Mouse (Mus musculus) erythroblast, embryonic 14.5 days (primary cell): ENCODE measurements around the gene Gm17622. TPM values are rescaled to one million over a fixed set of nuclear protein-coding genes. Genes with fewer than 3 reads are reported as not detected.

Experiments used
- H3K27me3 ChIP-seq: 2 replicates; pipeline ENCODE4 v1.6.1; 2012; ENCODE audit warnings: inconsistent platforms; ENCODE audit not compliant: control insufficient read depth
- H3K36me3 ChIP-seq: 2 replicates; pipeline ENCODE4 v1.6.1; 2012; ENCODE audit warnings: mild to moderate bottlenecking, inconsistent platforms; ENCODE audit not compliant: control insufficient read depth
- H3K4me1 ChIP-seq: 2 replicates; pipeline ENCODE4 v1.6.1; 2012; ENCODE audit warnings: inconsistent platforms; ENCODE audit not compliant: control insufficient read depth
- H3K4me3 ChIP-seq: replicated peaks from 2 replicates; pipeline ENCODE3; 2012; ENCODE audit warnings: moderate library complexity, mild to moderate bottlenecking, inconsistent platforms
- H3K9me3 ChIP-seq: 2 replicates; pipeline ENCODE4 v1.6.1; 2012; ENCODE audit warnings: low read length, inconsistent platforms, mixed read lengths; ENCODE audit not compliant: control insufficient read depth
- GATA1 ChIP-seq: IDR thresholded peaks from 2 replicates; pipeline ENCODE4 v1.6.1; 2012; ENCODE audit warnings: low read length, inconsistent platforms, mixed read lengths
- TAL1 ChIP-seq: IDR thresholded peaks from 3 replicates; pipeline ENCODE4 v1.6.1; 2012; ENCODE audit warnings: low read length, inconsistent platforms, mixed read lengths
- polyA plus RNA-seq: library from polyadenylated mRNA; stranded (reverse); fragments of >175 nt; gene quantifications from 2 replicates; pipeline ENCODE4 v1.2.3, GENCODE M21; 2012

Gm17622 gene
- not detected in 2 replicates for polyA plus RNA-seq

DNA sequence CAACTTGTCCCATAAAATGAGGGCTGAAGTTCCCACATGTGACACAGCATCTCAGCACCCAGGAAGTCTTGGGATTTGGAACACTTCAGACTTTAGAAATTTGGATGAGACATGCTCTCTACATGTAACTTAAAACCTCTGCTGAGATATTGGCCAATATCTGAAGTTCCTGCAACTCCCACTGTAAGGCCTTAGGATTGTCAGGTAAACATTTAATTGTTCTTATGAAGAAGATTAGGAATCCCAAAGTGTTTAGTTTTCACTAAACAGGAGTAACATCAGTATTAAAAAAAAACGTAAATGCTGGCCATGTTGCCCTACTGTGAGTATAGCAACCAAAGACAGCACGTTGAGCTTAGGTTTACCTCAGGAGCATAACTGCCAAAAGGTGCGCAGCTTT is at the start of gene Gm17622:
TSS of gene Gm17622 (plus strand) at position 301 of the 400 bp plus-strand sequence.
- H3K9me3 ChIP-seq: no peaks in the 10 kb centered on the region
- TF ChIP-seq TAL1 (no peak), GATA1 (no peak)
- no peak within 1 kb of the TSS for H3K4me3 ChIP-seq
- no peaks in the 10 kb centered on the region for H3K27me3 ChIP-seq
- H3K4me1 ChIP-seq: no peaks in the 10 kb centered on the region
- H3K36me3 ChIP-seq: peaks cover 45% of the 10 kb centered on the region

DNA sequence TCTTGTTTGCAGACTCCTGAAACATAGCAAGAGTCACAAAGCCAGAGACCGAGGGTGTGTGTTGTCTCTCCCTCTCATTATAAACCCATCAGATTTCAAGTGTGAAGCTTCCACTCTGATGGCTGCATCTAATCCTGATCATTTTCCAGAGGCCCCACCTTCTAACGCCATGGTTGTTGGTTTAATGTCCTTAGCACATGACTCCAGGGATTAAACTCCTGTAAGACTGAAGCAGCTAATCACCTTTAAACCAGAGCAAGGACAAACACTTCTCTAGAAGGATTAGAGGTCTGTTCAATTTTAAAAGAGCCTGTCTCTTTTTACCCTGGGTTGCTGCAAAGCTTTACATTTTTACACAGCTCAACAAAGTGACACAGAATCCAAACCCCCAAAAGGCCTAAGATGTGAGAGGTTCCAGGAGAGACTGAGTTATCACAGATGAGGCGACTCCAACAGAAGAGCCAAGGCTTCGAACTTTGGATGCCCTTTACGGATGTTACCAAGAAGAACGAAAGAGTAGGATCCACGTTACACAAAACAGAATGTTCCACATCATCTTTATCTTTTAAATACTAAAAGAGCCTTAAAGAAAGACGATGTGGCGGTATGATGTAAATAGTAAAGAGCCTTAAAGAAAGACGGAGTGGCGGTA is 40.2 kb upstream of the Gm17622 start:
- Histone ChIP-seq H3K4me3 (no peak overlapping the region), H3K9me3 (no peaks in the 10 kb centered on the region), H3K27me3 (no peaks in the 10 kb centered on the region), H3K4me1 (no peaks in the 10 kb centered on the region), H3K36me3 (no peaks in the 10 kb centered on the region)
- TF ChIP-seq GATA1 (no peak), TAL1 (no peak)

DNA sequence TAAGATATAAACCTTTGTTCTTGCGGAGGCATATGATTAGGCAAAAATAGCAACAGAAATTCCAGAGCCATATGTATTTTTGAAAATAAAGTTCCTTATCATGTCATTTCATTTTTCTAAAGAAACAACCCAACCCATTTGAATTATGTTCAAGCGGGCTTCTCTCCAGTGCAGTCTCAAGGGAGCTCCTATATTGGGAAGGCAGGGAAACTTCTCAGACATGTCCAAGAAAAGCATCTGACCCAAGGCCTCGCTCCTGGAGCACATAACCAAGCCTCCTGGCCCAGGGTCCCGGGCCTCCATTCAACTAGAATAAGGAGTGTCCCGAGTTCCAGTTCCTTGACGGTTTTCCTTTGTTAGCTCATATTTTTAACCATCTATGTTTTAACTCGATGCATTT is 39.7 kb upstream of the Gm17622 start:
- Histone ChIP-seq H3K27me3 (no peaks in the 10 kb centered on the region), H3K4me1 (no peaks in the 10 kb centered on the region), H3K36me3 (no peaks in the 10 kb centered on the region), H3K9me3 (no peaks in the 10 kb centered on the region), H3K4me3 (no peak overlapping the region)
- no peak for TF ChIP-seq GATA1
- TF ChIP-seq TAL1: no peak

DNA sequence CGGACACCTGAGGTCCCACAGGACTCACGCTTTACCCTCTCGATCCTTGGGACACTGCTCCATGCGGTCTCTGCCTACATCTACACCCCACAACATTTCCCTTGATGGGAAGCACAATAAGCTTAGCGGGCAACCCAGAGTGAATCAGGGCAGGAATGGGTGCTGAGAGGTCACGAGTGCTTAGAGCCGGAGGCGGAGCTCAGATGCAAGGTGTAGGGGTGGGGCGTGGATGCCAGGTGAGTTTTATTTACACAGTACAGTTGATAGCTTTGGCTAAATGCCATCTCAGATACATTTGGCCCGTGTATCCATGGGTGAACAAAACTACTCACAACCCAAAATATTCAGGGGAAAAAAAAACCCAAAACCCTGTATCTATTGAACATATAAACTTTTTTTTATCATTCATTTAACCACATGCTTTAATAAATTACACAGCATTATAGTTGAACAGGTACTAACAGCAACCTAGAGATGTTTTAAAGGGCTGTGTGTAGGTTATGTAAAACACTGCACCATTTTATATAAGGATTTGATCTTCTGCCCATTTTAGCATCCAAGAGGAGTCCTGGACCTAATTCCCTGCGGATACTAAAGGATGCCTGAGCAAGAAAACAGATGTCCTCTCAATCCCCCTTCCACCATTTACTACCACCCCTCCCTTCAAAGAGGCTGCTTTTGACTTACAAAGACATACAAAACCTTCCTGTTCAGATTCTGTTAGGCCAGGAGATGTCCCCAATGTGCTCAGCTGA is 39.0 kb upstream of the Gm17622 start:
- no peak for TF ChIP-seq TAL1
- no peak for TF ChIP-seq GATA1
- Histone ChIP-seq H3K4me3 (no peak overlapping the region), H3K9me3 (no peaks in the 10 kb centered on the region), H3K36me3 (no peaks in the 10 kb centered on the region), H3K4me1 (no peaks in the 10 kb centered on the region), H3K27me3 (no peaks in the 10 kb centered on the region)

- no peaks in the 10 kb centered on the region for H3K4me1 ChIP-seq
- no peak for TF ChIP-seq GATA1
- no peak for TF ChIP-seq TAL1
Observed at GRCm38 (mm10) chr13:96452621-96453020, 37.9 kb upstream of the Gm17622 start.

DNA sequence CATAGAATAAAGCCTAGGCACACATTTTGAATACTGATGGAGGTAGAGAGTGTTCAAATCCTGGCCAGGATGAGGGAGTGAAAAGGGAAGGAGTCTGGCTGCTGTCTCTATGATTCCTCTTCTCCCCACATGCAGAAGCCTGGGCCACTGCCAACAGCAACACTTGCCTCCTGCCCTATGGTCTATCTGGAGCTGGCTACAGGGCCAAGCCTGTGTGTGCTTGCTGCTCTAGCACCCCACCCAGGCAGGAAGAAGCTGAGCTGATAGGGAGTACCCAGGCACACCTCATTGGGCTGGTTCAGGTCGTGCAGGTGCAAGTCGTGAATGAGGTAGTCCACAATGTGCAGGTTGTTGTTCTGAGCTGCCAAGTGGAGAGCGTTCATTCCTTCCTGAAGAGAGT is 36.2 kb upstream of the Gm17622 start:
- Histone ChIP-seq H3K9me3 (no peaks in the 10 kb centered on the region), H3K36me3 (no peaks in the 10 kb centered on the region), H3K27me3 (no peaks in the 10 kb centered on the region), H3K4me3 (no peak overlapping the region), H3K4me1 (no peaks in the 10 kb centered on the region; the same call in 1 of the 2 replicates)
- TF ChIP-seq TAL1: no peak

More at GRCm38 (mm10) chr13:96452621-96453020, 37.9 kb upstream of the Gm17622 start:
- Histone ChIP-seq H3K27me3 (no peaks in the 10 kb centered on the region), H3K4me3 (no peak overlapping the region), H3K36me3 (no peaks in the 10 kb centered on the region), H3K9me3 (no peaks in the 10 kb centered on the region)

GRCm38 (mm10) chr13:96457566-96457965 is 33.0 kb upstream of the Gm17622 start:
- TF ChIP-seq GATA1: no peak
- TF ChIP-seq TAL1: no peak
- Histone ChIP-seq H3K27me3 (no peaks in the 10 kb centered on the region), H3K4me3 (no peak overlapping the region), H3K4me1 (no peaks in the 10 kb centered on the region; the same call in 1 of the 2 replicates), H3K36me3 (no peaks in the 10 kb centered on the region), H3K9me3 (no peaks in the 10 kb centered on the region)

DNA sequence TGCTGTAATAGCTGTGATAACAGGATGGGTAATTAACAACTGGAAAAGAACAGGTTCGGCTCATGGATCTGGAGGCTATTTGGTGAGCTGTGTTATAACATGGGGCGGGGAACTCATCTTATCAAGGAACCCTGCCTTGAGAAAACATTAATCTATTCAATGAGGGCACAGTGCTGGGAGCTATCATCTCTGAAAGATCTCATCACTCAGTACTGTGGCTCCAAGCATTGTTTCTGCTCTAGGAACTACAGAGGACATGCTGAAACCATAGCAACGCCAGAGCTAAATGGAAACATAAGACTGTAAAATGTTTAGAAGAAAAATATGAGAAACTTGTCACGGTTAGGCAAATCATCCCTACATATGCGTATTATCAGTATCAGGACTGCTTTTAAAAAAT is 32.5 kb upstream of the Gm17622 start:
- H3K9me3 ChIP-seq: no peaks in the 10 kb centered on the region
- no peaks in the 10 kb centered on the region; the same call in 1 of the 2 replicates for H3K4me1 ChIP-seq
- no peaks in the 10 kb centered on the region for H3K36me3 ChIP-seq
- H3K4me3 ChIP-seq: no peak overlapping the region
- TF ChIP-seq TAL1: no peak
- H3K27me3 ChIP-seq: no peaks in the 10 kb centered on the region

DNA sequence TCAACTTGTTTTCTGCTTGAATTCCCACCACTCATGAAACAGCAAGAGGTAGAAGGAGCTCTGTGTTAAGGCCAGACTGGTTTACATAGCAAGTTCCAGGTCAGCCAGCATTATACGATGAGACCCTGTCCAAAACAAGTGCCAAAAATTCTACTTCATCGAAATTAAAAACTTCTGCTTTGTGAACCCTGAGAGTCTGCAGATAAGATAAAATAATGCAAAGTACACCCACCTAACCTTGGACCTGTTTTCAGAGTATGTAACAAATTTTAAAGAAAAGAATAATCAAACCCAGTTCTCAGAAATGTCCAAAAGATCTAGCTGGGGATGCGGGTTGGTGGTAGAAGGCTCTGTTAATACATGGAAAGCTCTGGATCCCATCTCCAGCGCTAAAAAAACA is 31.9 kb upstream of the Gm17622 start:
- Histone ChIP-seq H3K4me1 (no peaks in the 10 kb centered on the region; the same call in 1 of the 2 replicates), H3K4me3 (no peak overlapping the region), H3K9me3 (no peaks in the 10 kb centered on the region), H3K36me3 (no peaks in the 10 kb centered on the region), H3K27me3 (no peaks in the 10 kb centered on the region)
- no peak for TF ChIP-seq TAL1
